Mouse (Mus musculus): Measurements from ENCODE around the gene Eddm3b. TPM values are rescaled to one million over a fixed set of nuclear protein-coding genes. Genes with fewer than 3 reads are reported as not detected.

The Eddm3b gene
- not detected for total RNA-seq (2023)

DNA sequence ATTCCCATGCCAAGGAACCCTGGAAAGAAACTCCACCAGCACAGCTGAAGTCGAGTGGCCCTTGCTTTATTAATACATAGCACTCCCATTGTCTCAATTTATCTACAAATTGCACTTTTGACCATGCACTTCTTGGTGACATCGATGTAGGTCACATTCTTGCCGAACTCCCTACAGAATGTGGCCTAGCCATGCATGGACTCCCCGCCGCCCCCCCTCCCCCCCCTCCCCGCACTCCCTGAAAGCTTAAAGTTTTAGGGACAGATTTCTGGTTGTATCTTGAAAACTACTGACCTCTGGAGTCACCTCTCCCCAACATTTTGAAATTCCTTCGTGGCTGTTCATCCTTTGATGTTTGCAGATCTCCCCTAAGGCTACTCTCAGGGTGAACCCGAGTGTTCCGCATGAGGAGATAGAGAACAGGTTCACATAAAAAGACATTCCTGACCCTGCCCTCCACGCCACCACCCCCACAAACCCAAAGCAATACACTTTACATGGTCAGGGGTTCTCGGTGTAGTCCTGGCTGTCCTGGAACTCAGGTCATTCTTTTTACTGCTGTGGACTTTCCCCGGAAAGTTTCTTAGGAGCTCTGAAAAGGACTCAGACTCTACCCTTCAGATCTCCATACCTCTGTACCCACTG is at the start of gene Eddm3b:
TSS of gene Eddm3b (plus strand) at position 511 of the 645 bp plus-strand sequence.

DNA sequence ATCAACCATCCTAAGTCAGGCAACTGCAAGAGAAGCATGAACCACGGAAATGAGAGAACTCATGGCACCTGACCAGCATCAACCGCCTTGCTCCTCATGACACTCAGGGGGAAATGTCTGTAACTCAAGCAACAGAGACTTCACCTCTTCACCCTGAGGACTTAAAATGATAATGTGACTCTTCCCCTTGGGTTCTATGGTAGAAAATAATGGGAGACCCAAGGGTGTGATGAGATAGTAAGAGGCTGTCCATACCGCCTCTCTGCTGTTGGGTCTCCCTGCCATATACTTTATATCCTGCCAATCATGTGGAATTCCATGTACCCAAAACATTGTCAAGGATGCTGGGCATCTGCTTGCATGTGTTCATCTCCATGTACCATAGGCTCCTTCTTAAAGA is 39.9 kb upstream of the Eddm3b start, which contains the start of gene Olfr750:
TSS of gene Olfr750 (minus strand) at position 101 of the 400 bp plus-strand sequence.

GRCm38 (mm10) chr14:51090921-51091900 is 23.0 kb upstream of the Eddm3b start, which contains the start of the genes Rnase4 and Ang:
TSS of gene Rnase4 (plus strand) at chr14:51091077.
TSS of gene Ang (plus strand) at chr14:51091150.

DNA sequence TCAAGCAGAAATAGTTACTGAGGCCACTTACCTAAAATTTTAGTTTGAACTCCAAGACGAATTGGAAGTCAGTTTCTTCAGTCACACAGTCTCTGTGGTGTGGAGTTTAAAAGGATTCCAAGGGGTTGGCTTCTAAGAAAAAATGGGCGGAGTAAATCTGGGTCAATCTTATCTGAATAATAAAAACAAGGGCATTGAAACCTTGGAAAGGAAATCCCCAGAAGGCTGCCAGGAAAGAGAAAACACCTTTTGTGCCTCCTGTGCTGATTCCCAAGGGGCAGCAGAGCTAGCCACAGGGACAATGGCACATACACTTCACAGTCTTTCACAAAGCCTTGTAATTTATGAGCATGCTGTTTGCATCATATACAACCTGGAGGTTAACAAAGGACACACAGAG is 32.5 kb downstream of the Eddm3b start, which contains the start of gene Rnase1:
TSS of gene Rnase1 (minus strand) at position 101 of the 400 bp plus-strand sequence.

DNA sequence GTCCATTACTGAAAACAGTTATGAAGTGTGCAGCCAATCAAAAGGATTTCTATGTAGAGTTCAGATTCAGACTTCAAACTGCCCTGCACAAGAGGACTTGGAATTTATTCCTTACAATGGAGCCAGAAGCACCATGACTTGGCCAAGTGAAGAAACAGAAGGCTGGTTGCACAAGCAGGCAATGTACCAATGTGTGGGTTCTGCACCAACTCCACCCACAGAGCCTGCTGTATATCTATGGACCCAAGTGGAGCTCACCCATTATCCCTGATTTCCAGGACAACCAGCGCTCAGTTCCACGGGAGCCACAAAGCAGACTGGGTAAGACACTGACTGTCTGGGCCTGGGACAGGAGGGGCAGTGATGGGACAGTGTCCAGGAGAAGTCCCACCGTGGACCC is 47.8 kb downstream of the Eddm3b start, which contains the start of gene Rnase2b:
TSS of gene Rnase2b (plus strand) at position 285 of the 400 bp plus-strand sequence.

Other genes starting within 250 kb of the Eddm3b start
- gene Tep1, start 243.9 kb upstream of the Eddm3b start, total RNA-seq (2023) = 10 to 100 TPM; 40.3 to 43.6 TPM
- gene Klhl33, start 216.9 kb upstream of the Eddm3b start, total RNA-seq (2023) = not detected
- gene Osgep, start 189.5 kb upstream of the Eddm3b start, total RNA-seq (2023) = 10 to 100 TPM; 29.2 to 31.8 TPM
- gene Apex1, start 189.5 kb upstream of the Eddm3b start, total RNA-seq (2023) = 10 to 100 TPM; 45.3 to 49.3 TPM
- gene Pip4p1, start 183.6 kb upstream of the Eddm3b start, total RNA-seq (2023) = 10 to 100 TPM; 72.8 to 86.5 TPM
- gene Pnp, start 183.3 kb upstream of the Eddm3b start, total RNA-seq (2023) = 10 to 100 TPM; 14.9 to 29.4 TPM
- gene Gm49342, start 169.9 kb upstream of the Eddm3b start, total RNA-seq (2023) = 10 to 100 TPM in 1 of 2 experiments, 1 to 10 TPM in 1; 9.2 to 28.2 TPM
- 1 to 10 TPM in 1 of 2 experiments, under 1 TPM in 1; 0.56 to 1.3 TPM for gene Pnp2, start 158.4 kb upstream of the Eddm3b start, total RNA-seq (2023)
- gene Rnase10, start 106.7 kb upstream of the Eddm3b start, total RNA-seq (2023) = not detected
- gene Rnase9, start 72.6 kb upstream of the Eddm3b start, total RNA-seq (2023) = not detected
- gene Rnase11, start 64.3 kb upstream of the Eddm3b start, total RNA-seq (2023) = not detected
- not detected for gene Rnase12, start 56.8 kb upstream of the Eddm3b start, total RNA-seq (2023)
- gene Olfr750, start 40.0 kb upstream of the Eddm3b start, total RNA-seq (2023) = not detected
- 1 to 10 TPM in 1 of 2 experiments, under 1 TPM in 1; 0.76 to 1.7 TPM for gene Rnase4, start 23.3 kb upstream of the Eddm3b start, total RNA-seq (2023)
- not detected for gene Ang, start 23.3 kb upstream of the Eddm3b start, total RNA-seq (2023)
- gene Rnase6, start 9.5 kb downstream of the Eddm3b start, total RNA-seq (2023) = 1 to 10 TPM; 3.9 to 4.3 TPM
- gene Rnase1, start 32.4 kb downstream of the Eddm3b start, total RNA-seq (2023) = not detected
- not detected for gene Rnase2b, start 47.8 kb downstream of the Eddm3b start, total RNA-seq (2023)
- gene Ang2, start 84.7 kb downstream of the Eddm3b start, total RNA-seq (2023) = not detected
- gene Ear14, start 89.0 kb downstream of the Eddm3b start, total RNA-seq (2023) = not detected
- gene Rnase2a, start 141.7 kb downstream of the Eddm3b start, total RNA-seq (2023) = not detected
- not detected for gene Gm7247, start 247.3 kb downstream of the Eddm3b start, total RNA-seq (2023)

Measured in T-cell, adult 66 days (primary cell).